Mouse (Mus musculus) heart, adult 2 months (tissue): ENCODE measurements at regions not wholly inside any gene's neighbourhood (a gene's known extent, or its start where the extent isn't known, plus 50 kb on each side); places are given as distances from the start of the nearest gene placed in this dataset.

ENCODE experiments used
- CTCF ChIP-seq: fragments of 200-600 bp; IDR thresholded peaks from 2 replicates; pipeline ENCODE4 v1.8.1; 2022; ENCODE audit warnings: antibody characterized with exemption, mild to moderate bottlenecking, moderate library complexity
- EP300 ChIP-seq: fragments of 200-500 bp; IDR thresholded peaks from 2 replicates; pipeline ENCODE4 v1.6.1; 2011; ENCODE audit warnings: low read depth, low read length, control low read depth; ENCODE audit not compliant: insufficient read depth
- POLR2A ChIP-seq: fragments of 200-500 bp; IDR thresholded peaks from 2 replicates; pipeline ENCODE4 v1.6.1; 2011; ENCODE audit warnings: mild to moderate bottlenecking, low read depth, low read length, control low read depth; ENCODE audit not compliant: insufficient read depth

- TF ChIP-seq POLR2A (no peak), EP300 (no peak), CTCF (no peak)
Measured at GRCm38 (mm10) chr5:106224141-106224540, 233.8 kb downstream of the Barhl2 start.
